Mouse (Mus musculus) liver, embryonic 14.5 days (tissue): ENCODE data around the gene Uba7.

Experiments
- CTCF ChIP-seq: IDR thresholded peaks from 2 replicates; pipeline ENCODE4 v1.5.1; 2016; ENCODE audit warnings: antibody characterized with exemption, low read depth, control low read depth
- EP300 ChIP-seq: IDR thresholded peaks from 2 replicates; pipeline ENCODE4 v1.6.1; 2016; ENCODE audit warnings: antibody characterized with exemption, low read depth

- TF ChIP-seq CTCF (no peak), EP300 (no peak)
Measured at GRCm38 (mm10) chr9:108002778-108003530, 27.6 kb downstream of the Uba7 start.
